Mouse (Mus musculus) heart, embryonic 12.5 days (tissue): ENCODE measurements around the gene Sergef. TPM values are rescaled to one million over a fixed set of nuclear protein-coding genes. Genes with fewer than 3 reads are reported as not detected.

Experiments
- ATAC-seq: fragments of 200-750 bp; cut with Nextera tagmentation; 2 replicates; pipeline ENCODE4 v1.8.0; 2017; ENCODE audit warnings: moderate TSS enrichment, moderate library complexity; ENCODE audit not compliant: insufficient number of reproducible peaks, low FRiP score
- H3K27ac ChIP-seq: fragments of 300-500 bp; sonication (generic); 2 replicates; pipeline ENCODE4 v1.5.1; 2016; ENCODE audit warnings: mild to moderate bottlenecking, moderate library complexity; ENCODE audit not compliant: poor library complexity, severe bottlenecking
- H3K27me3 ChIP-seq: fragments of 300-500 bp; sonication (generic); replicated peaks from 2 replicates; pipeline ENCODE4 v1.6.1; 2016; ENCODE audit warnings: mild to moderate bottlenecking, moderate library complexity
- H3K36me3 ChIP-seq: fragments of 300-500 bp; sonication (generic); 2 replicates; pipeline ENCODE4 v1.6.1; 2016; ENCODE audit warnings: mild to moderate bottlenecking, moderate library complexity
- H3K4me1 ChIP-seq: fragments of 300-500 bp; sonication (generic); replicated peaks from 2 replicates; pipeline ENCODE4 v1.6.1; 2016; ENCODE audit warnings: mild to moderate bottlenecking
- H3K4me2 ChIP-seq: fragments of 300-500 bp; sonication (generic); 2 replicates; pipeline ENCODE4 v1.6.1; 2016; ENCODE audit warnings: mild to moderate bottlenecking, moderate library complexity
- H3K4me3 ChIP-seq: fragments of 300-500 bp; sonication (generic); 2 replicates; pipeline ENCODE4 v1.5.1; 2016; ENCODE audit warnings: mild to moderate bottlenecking
- H3K9ac ChIP-seq: fragments of 300-500 bp; sonication (generic); 2 replicates; pipeline ENCODE4 v1.6.1; 2016; ENCODE audit warnings: mild to moderate bottlenecking, moderate library complexity
- H3K9me3 ChIP-seq: fragments of 300-500 bp; sonication (generic); replicated peaks from 2 replicates; pipeline ENCODE4 v1.6.1; 2016; ENCODE audit warnings: mild to moderate bottlenecking, moderate library complexity
- WGBS: fragments of 180-500 bp; shearing (Covaris S2); methylation state at CpG from one replicate; pipeline ENCODE4 v1.1.7; 2016; 5-methylcytosine and 5-hydroxymethylcytosine counted together
- polyA plus RNA-seq: library from polyadenylated mRNA; unstranded; fragments of >200 nt; fragmentation: Nextera tagmentation; extraction: Ambion mirVana; gene quantifications from 2 replicates; pipeline ENCODE4 v1.2.1, GENCODE M21; 2016

The Sergef gene
- polyA plus RNA-seq, 1 experiment from 2014 or later, result 9.8 TPM

GRCm38 (mm10) chr7:46447473-46448165, 192.0 kb downstream of the Sergef start:
- no peaks in the 10 kb centered on the region for H3K27me3 ChIP-seq
- no peak overlapping the region for H3K4me2 ChIP-seq
- WGBS, result 50% methylated on average over 9 of the region's 9 CpGs
- no peak overlapping the region for H3K9ac ChIP-seq
- 0 out of 2 replicates have a peak, but pooled peaks cover 4% of the 10 kb centered on the region for H3K4me1 ChIP-seq
- no peak for ATAC-seq
- no peak overlapping the region for H3K4me3 ChIP-seq
- H3K9me3 ChIP-seq, result no peaks in the 10 kb centered on the region
- H3K36me3 ChIP-seq, result no peaks in the 10 kb centered on the region
- H3K27ac ChIP-seq, result no peak overlapping the region

GRCm38 (mm10) chr7:46445896-46446295, 193.7 kb downstream of the Sergef start:
- Histone ChIP-seq H3K27me3 (no peaks in the 10 kb centered on the region), H3K27ac (no peak overlapping the region), H3K4me1 (0 out of 2 replicates have a peak, but pooled peaks cover 4% of the 10 kb centered on the region), H3K4me2 (no peak overlapping the region), H3K4me3 (no peak overlapping the region), H3K9me3 (no peaks in the 10 kb centered on the region), H3K36me3 (no peaks in the 10 kb centered on the region), H3K9ac (no peak overlapping the region)
- ATAC-seq, result no peak
- 68% methylated on average over 6 of the region's 6 CpGs for WGBS

GRCm38 (mm10) chr7:46443163-46443562, 196.4 kb downstream of the Sergef start:
- H3K4me3 ChIP-seq, result no peak overlapping the region
- no peaks in the 10 kb centered on the region for H3K27me3 ChIP-seq
- no peak overlapping the region for H3K4me2 ChIP-seq
- H3K36me3 ChIP-seq, result no peaks in the 10 kb centered on the region
- no peak overlapping the region for H3K9ac ChIP-seq
- 82% methylated on average over 10 of the region's 10 CpGs for WGBS
- no peak for ATAC-seq
- H3K27ac ChIP-seq, result no peak overlapping the region
- H3K9me3 ChIP-seq, result no peaks in the 10 kb centered on the region
- no peaks in the 10 kb centered on the region for H3K4me1 ChIP-seq

- Histone ChIP-seq H3K4me2 (no peak overlapping the region), H3K27ac (no peak overlapping the region), H3K9me3 (no peaks in the 10 kb centered on the region), H3K4me1 (no peaks in the 10 kb centered on the region), H3K36me3 (no peaks in the 10 kb centered on the region), H3K4me3 (no peak overlapping the region), H3K27me3 (no peaks in the 10 kb centered on the region), H3K9ac (no peak overlapping the region)
- ATAC-seq, result no peak
- WGBS, result 70% methylated on average over 9 of the region's 9 CpGs
Measured at GRCm38 (mm10) chr7:46438537-46439141, 201.0 kb downstream of the Sergef start.

GRCm38 (mm10) chr7:46435833-46436232, 203.8 kb downstream of the Sergef start:
- ATAC-seq, result no peak
- Histone ChIP-seq H3K4me2 (no peak overlapping the region), H3K9ac (no peak overlapping the region), H3K4me1 (no peaks in the 10 kb centered on the region), H3K27ac (no peak overlapping the region), H3K4me3 (no peak overlapping the region), H3K27me3 (no peaks in the 10 kb centered on the region), H3K9me3 (no peaks in the 10 kb centered on the region), H3K36me3 (no peaks in the 10 kb centered on the region)
- 81% methylated on average over 5 of the region's 5 CpGs for WGBS

- Histone ChIP-seq H3K9ac (no peak overlapping the region), H3K27me3 (no peaks in the 10 kb centered on the region), H3K4me2 (no peak overlapping the region), H3K27ac (no peak overlapping the region), H3K36me3 (no peaks in the 10 kb centered on the region), H3K4me1 (no peaks in the 10 kb centered on the region), H3K4me3 (no peak overlapping the region), H3K9me3 (no peaks in the 10 kb centered on the region)
- ATAC-seq, result no peak; the same call in 1 of the 2 replicates
- 51% methylated on average over 5 of the region's 5 CpGs for WGBS
Measured at GRCm38 (mm10) chr7:46433874-46434273, 205.7 kb downstream of the Sergef start.

GRCm38 (mm10) chr7:46425012-46425411, 214.6 kb downstream of the Sergef start:
- 66% methylated on average over 4 of the region's 4 CpGs for WGBS
- Histone ChIP-seq H3K9ac (no peak overlapping the region), H3K27me3 (peaks cover 29% of the 10 kb centered on the region), H3K36me3 (no peaks in the 10 kb centered on the region), H3K4me2 (no peak overlapping the region), H3K4me3 (no peak overlapping the region), H3K9me3 (no peaks in the 10 kb centered on the region), H3K4me1 (no peaks in the 10 kb centered on the region), H3K27ac (no peak overlapping the region)
- no peak for ATAC-seq

- WGBS, result 53% methylated on average over 3 of the region's 3 CpGs
- H3K27me3 ChIP-seq, result peaks cover 29% of the 10 kb centered on the region
- ATAC-seq, result no peak
- H3K9ac ChIP-seq, result no peak overlapping the region
- no peak overlapping the region for H3K4me3 ChIP-seq
- no peak overlapping the region for H3K4me2 ChIP-seq
- H3K4me1 ChIP-seq, result no peaks in the 10 kb centered on the region
- H3K36me3 ChIP-seq, result no peaks in the 10 kb centered on the region
- no peak overlapping the region for H3K27ac ChIP-seq
- no peaks in the 10 kb centered on the region for H3K9me3 ChIP-seq
Measured at GRCm38 (mm10) chr7:46423951-46424350, 215.7 kb downstream of the Sergef start.

- no peak overlapping the region for H3K9ac ChIP-seq
- ATAC-seq, result no peak
- H3K27me3 ChIP-seq, result peaks cover 29% of the 10 kb centered on the region
- H3K4me1 ChIP-seq, result no peaks in the 10 kb centered on the region
- 53% methylated on average over 18 of the region's 18 CpGs for whole genome bisulfite sequencing
- H3K36me3 ChIP-seq, result no peaks in the 10 kb centered on the region
- H3K4me2 ChIP-seq, result no peak overlapping the region
- H3K4me3 ChIP-seq, result no peak overlapping the region
- no peak overlapping the region for H3K27ac ChIP-seq
- no peaks in the 10 kb centered on the region for H3K9me3 ChIP-seq
Measured at GRCm38 (mm10) chr7:46422764-46423412, 216.7 kb downstream of the Sergef start.

GRCm38 (mm10) chr7:46422052-46422763, 217.4 kb downstream of the Sergef start:
- no peaks in the 10 kb centered on the region for H3K9me3 ChIP-seq
- no peaks in the 10 kb centered on the region for H3K4me1 ChIP-seq
- H3K9ac ChIP-seq, result no peak overlapping the region
- no peak overlapping the region for H3K27ac ChIP-seq
- WGBS, result 71% methylated on average over 8 of the region's 8 CpGs
- no peak for ATAC-seq
- no peaks in the 10 kb centered on the region for H3K36me3 ChIP-seq
- H3K4me3 ChIP-seq, result no peak overlapping the region
- peaks cover 27% of the 10 kb centered on the region for H3K27me3 ChIP-seq
- no peak overlapping the region for H3K4me2 ChIP-seq

- Histone ChIP-seq H3K4me2 (no peak overlapping the region), H3K4me1 (no peaks in the 10 kb centered on the region), H3K36me3 (no peaks in the 10 kb centered on the region), H3K4me3 (no peak overlapping the region), H3K9me3 (no peaks in the 10 kb centered on the region), H3K27ac (no peak overlapping the region), H3K9ac (no peak overlapping the region), H3K27me3 (peaks cover 21% of the 10 kb centered on the region)
- no peak for ATAC-seq
- WGBS, result 55% methylated on average over 5 of the region's 5 CpGs
Measured at GRCm38 (mm10) chr7:46421535-46421934, 218.1 kb downstream of the Sergef start.
